ENCODE assay signal across 24 mouse cellular contexts in the genomic region with DNA sequence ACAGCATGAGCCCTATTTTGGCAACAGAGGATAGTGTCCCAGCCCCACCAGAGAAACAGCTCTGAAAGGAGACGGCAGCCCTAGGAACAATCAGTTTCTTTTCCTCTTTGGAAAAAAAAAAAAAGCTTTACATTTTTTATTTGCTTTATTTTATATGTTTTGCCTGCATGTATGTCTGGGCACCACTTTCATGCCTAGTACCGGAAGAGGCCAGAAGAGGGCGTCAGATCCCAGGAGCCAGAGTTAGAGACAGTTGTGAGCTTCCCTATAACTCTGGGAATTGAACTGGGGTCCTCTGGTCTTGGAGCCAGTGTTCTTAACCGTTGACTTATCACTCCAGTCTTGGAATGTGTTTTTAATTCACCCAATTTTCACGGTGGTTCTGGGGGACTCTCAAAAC. TPM values are rescaled to one million over a fixed set of nuclear protein-coding genes. Genes with fewer than 3 reads are reported as not detected.
DNase-seq lines count a peak whose midpoint lies in the region; ATAC-seq and TF ChIP-seq lines count a peak whose summit lies in the region.
"Had no signal": no experiment of that assay in that cellular context is flagged by ENCODE, and none has a peak within 500 bp of the region (broad histone marks: within the 10 kb centered on the region; RNA-seq: fewer than 3 reads in every experiment).

No protein-coding gene starts in this region.

- peak; percentile 4 for DNase-seq in embryo, embryonic 10 days (ENCODE audit: low spot score)
- DNase-seq in embryo, embryonic 11 days: no peak
- no peak for DNase-seq in layer of hippocampus, adult 2 months (ENCODE audit: low spot score in 2 of 2)
- no peak for DNase-seq in layer of hippocampus, adult 18-20 months (ENCODE audit: low spot score in 2 of 2)
- DNase-seq in midbrain, embryonic 11.5 days (ENCODE audit: low spot score, missing footprints): peak; percentile 82
- DNase-seq in brain, embryonic 14.5 days (ENCODE audit: low read depth): no peak
- DNase-seq: adrenal gland, adult 2 months; cerebellum, adult 8-10 months; heart, postnatal 10 days; kidney, adult 11 months; kidney, postnatal 10 days; thymus, postnatal 4 days had no signal

- no peaks in the 10 kb centered on the region for H3K9me3 ChIP-seq in midbrain, embryonic 11.5 days (ENCODE audit: control insufficient read depth, low read length)
- no peaks in the 10 kb centered on the region for H3K9me3 ChIP-seq in midbrain, embryonic 16.5 days (replicated peaks; ENCODE audit: control insufficient read depth, low read length, poor library complexity, severe bottlenecking)
- H3K9me3 ChIP-seq in forebrain, embryonic 13.5 days (replicated peaks): no peaks in the 10 kb centered on the region
- H3K9me3 ChIP-seq: embryonic facial prominence, embryonic 13.5 days; hindbrain, embryonic 12.5 days; neural tube, embryonic 12.5 days had no signal

- H3K27ac ChIP-seq in layer of hippocampus, adult 2 months: no peak overlapping the region
- H3K27ac ChIP-seq in midbrain, embryonic 11.5 days (ENCODE audit: low read depth, low read length): no peak overlapping the region
- H3K27ac ChIP-seq in midbrain, embryonic 16.5 days (ENCODE audit: low read length): no peak overlapping the region
- no peak overlapping the region for H3K27ac ChIP-seq in forebrain, embryonic 13.5 days
- H3K27ac ChIP-seq: embryonic facial prominence, embryonic 13.5 days; hindbrain, embryonic 12.5 days; neural tube, embryonic 12.5 days had no signal

- peaks cover 80% of the 10 kb centered on the region for H3K27me3 ChIP-seq in midbrain, embryonic 11.5 days (ENCODE audit: control insufficient read depth, insufficient read depth, low read length)
- peaks cover 22% of the 10 kb centered on the region for H3K27me3 ChIP-seq in midbrain, embryonic 16.5 days (ENCODE audit: control insufficient read depth, insufficient read depth, low read depth, low read length)
- H3K27me3 ChIP-seq in forebrain, embryonic 13.5 days: peaks cover 33% of the 10 kb centered on the region

- peaks cover 6% of the 10 kb centered on the region for H3K4me1 ChIP-seq in midbrain, embryonic 11.5 days (ENCODE audit: control insufficient read depth, insufficient read depth, low read length)
- peaks cover 8% of the 10 kb centered on the region for H3K4me1 ChIP-seq in midbrain, embryonic 16.5 days (ENCODE audit: control insufficient read depth, insufficient read depth, low read length)
- peaks cover 14% of the 10 kb centered on the region for H3K4me1 ChIP-seq in forebrain, embryonic 13.5 days

- no peak for ATAC-seq in midbrain, embryonic 11.5 days (ENCODE audit: low FRiP score)
- no peak for ATAC-seq in midbrain, embryonic 16.5 days
- ATAC-seq in forebrain, embryonic 13.5 days: no peak
- ATAC-seq: CD4-positive, CD25-positive, alpha-beta regulatory T cell, adult 4 months; forebrain, embryonic 16.5 days had no signal

- no peak overlapping the region for H3K4me2 ChIP-seq in midbrain, embryonic 11.5 days
- H3K4me2 ChIP-seq in midbrain, embryonic 16.5 days (ENCODE audit: low read length): no peak overlapping the region
- no peak overlapping the region for H3K4me2 ChIP-seq in forebrain, embryonic 13.5 days
- H3K4me2 ChIP-seq: embryonic facial prominence, embryonic 13.5 days; heart, embryonic 11.5 days; hindbrain, embryonic 12.5 days; neural tube, embryonic 12.5 days had no signal

- peak; percentile 53 for TF ChIP-seq CTCF in layer of hippocampus, adult 2 months (conservative IDR thresholded peaks at IDR 0.05)
- peak; percentile 14; the same call in 1 of the 2 replicates for TF ChIP-seq CTCF in brain, embryonic 14.5 days (IDR thresholded peaks at IDR 0.05; ENCODE audit: borderline replicate concordance, extremely low read depth, insufficient read depth, insufficient read length)

- H3K9ac ChIP-seq in midbrain, embryonic 11.5 days (ENCODE audit: low read length): no peak overlapping the region
- no peak overlapping the region for H3K9ac ChIP-seq in midbrain, embryonic 16.5 days (ENCODE audit: low read depth, low read length)
- H3K9ac ChIP-seq in forebrain, embryonic 13.5 days: no peak overlapping the region
- H3K9ac ChIP-seq: embryonic facial prominence, embryonic 13.5 days; hindbrain, embryonic 12.5 days; neural tube, embryonic 12.5 days had no signal

- H3K4me3 ChIP-seq in layer of hippocampus, adult 2 months: no peak overlapping the region
- H3K4me3 ChIP-seq in midbrain, embryonic 11.5 days (ENCODE audit: low read depth, low read length): no peak overlapping the region
- H3K4me3 ChIP-seq in midbrain, embryonic 16.5 days (ENCODE audit: low read depth, low read length): no peak overlapping the region
- no peak overlapping the region for H3K4me3 ChIP-seq in forebrain, embryonic 13.5 days
- H3K4me3 ChIP-seq: embryonic facial prominence, embryonic 13.5 days; hindbrain, embryonic 12.5 days; neural tube, embryonic 12.5 days had no signal

- WGBS in midbrain, embryonic 11.5 days: 77% methylated on average over 5 of the region's 5 CpGs
- 79% methylated on average over 5 of the region's 5 CpGs for WGBS in midbrain, embryonic 16.5 days
- 72% methylated on average over 5 of the region's 5 CpGs for WGBS in forebrain, embryonic 13.5 days

- TF ChIP-seq POLR2A in brain, embryonic 14.5 days (IDR thresholded peaks at IDR 0.05; ENCODE audit: borderline replicate concordance, extremely low read depth, insufficient read depth, insufficient read length, poor library complexity, severe bottlenecking): no peak

- H3K36me3 ChIP-seq in midbrain, embryonic 11.5 days (ENCODE audit: control insufficient read depth, insufficient read depth, low read length): no peaks in the 10 kb centered on the region
- no peaks in the 10 kb centered on the region for H3K36me3 ChIP-seq in midbrain, embryonic 16.5 days (ENCODE audit: control insufficient read depth, insufficient read depth, low read length)
- H3K36me3 ChIP-seq in forebrain, embryonic 13.5 days (ENCODE audit: poor library complexity, severe bottlenecking): no peaks in the 10 kb centered on the region
- H3K36me3 ChIP-seq: embryonic facial prominence, embryonic 13.5 days; hindbrain, embryonic 12.5 days; neural tube, embryonic 12.5 days had no signal

RNA-seq across cellular contexts. Expression of gene Fgf8, which starts 20.5 kb away (rescaled TPM):
- not detected for total RNA-seq in layer of hippocampus, adult 2 months (2021)
- not detected for total RNA-seq in layer of hippocampus, adult 18-20 months (2021)
- polyA plus RNA-seq in midbrain, embryonic 11.5 days (2014; fragmentation: Nextera tagmentation; extraction: Ambion mirVana): 8.5 and 11.4 TPM in 2 replicates
- 0.23 and 1.2 TPM in 2 replicates for polyA plus RNA-seq in midbrain, embryonic 16.5 days (2015; fragmentation: Nextera tagmentation; extraction: Ambion mirVana)
- polyA plus RNA-seq in brain, embryonic 14.5 days (2012; rRNA removed): 1.8 and 2.0 TPM in 2 replicates
- polyA plus RNA-seq in forebrain, embryonic 13.5 days (2015; fragmentation: Nextera tagmentation; extraction: Ambion mirVana): 1.5 and 2.5 TPM in 2 replicates
- total RNA-seq: adrenal gland, adult 2 months; heart, postnatal 10 days; layer of hippocampus, adult 8-10 months; left cerebral cortex, adult 18-20 months had no signal
- polyA plus RNA-seq: CD4-positive, CD25-positive, alpha-beta regulatory T cell, adult 4 months; cortical plate, adult 2 months; liver, embryonic 16.5 days; neural tube, embryonic 12.5 days had no signal

RNA-seq across cellular contexts. Expression of gene Npm3, which starts 27.2 kb away (rescaled TPM):
- 1 to 10 TPM; 7.3 to 9.7 TPM for total RNA-seq in layer of hippocampus, adult 2 months (2021)
- total RNA-seq in layer of hippocampus, adult 18-20 months (2021): 10 to 100 TPM in 1 of 2 experiments, 1 to 10 TPM in 1; 9.6 to 11.3 TPM
- 9.3 and 10.4 TPM in 2 replicates for polyA plus RNA-seq in midbrain, embryonic 11.5 days (2014; fragmentation: Nextera tagmentation; extraction: Ambion mirVana)
- 7.9 TPM in 2 replicates for polyA plus RNA-seq in midbrain, embryonic 16.5 days (2015; fragmentation: Nextera tagmentation; extraction: Ambion mirVana)
- 50.0 and 70.1 TPM in 2 replicates for polyA plus RNA-seq in brain, embryonic 14.5 days (2012; rRNA removed)
- 9.4 and 10.9 TPM in 2 replicates for polyA plus RNA-seq in forebrain, embryonic 13.5 days (2015; fragmentation: Nextera tagmentation; extraction: Ambion mirVana)

Comparison
In these comparisons a context has a peak if more than half of its experiments do, and no peak if none do; other contexts are left out.
1. DNase-seq: peak in embryo, embryonic 10 days (single experiment) and midbrain, embryonic 11.5 days (single experiment); none in embryo, embryonic 11 days (single experiment), layer of hippocampus, adult 2 months (0 of 2), layer of hippocampus, adult 18-20 months (0 of 2) and brain, embryonic 14.5 days (single experiment).